Mouse (Mus musculus): Measurements from ENCODE around the gene Taok2. TPM values are rescaled to one million over a fixed set of nuclear protein-coding genes. Genes with fewer than 3 reads are reported as not detected.
A peak's percentile ranks its signal among the peaks of the same experiment; 100 is the strongest.

The Taok2 gene
- polyA plus RNA-seq, 1 experiment, result not detected

- H3K27ac ChIP-seq (ENCODE audit: insufficient read depth, low read depth, low read length), result no peak overlapping the region
- TF ChIP-seq POLR2A (IDR thresholded peaks at IDR 0.05; ENCODE audit: insufficient read depth, low read depth, low read length) (no peak), CTCF (IDR thresholded peaks at IDR 0.05; ENCODE audit: insufficient read depth, low read depth, low read length) (no peak)
- WGBS, result 96% methylated on average over 5 of the region's 5 CpGs
Observed at GRCm38 (mm10) chr7:126887281-126887680, 2.8 kb upstream of the Taok2 start.

GRCm38 (mm10) chr7:126883731-126884181 lies 747 bp downstream of the Taok2 start:
- H3K27ac ChIP-seq (ENCODE audit: insufficient read depth, low read depth, low read length), result peak overlapping the region; percentile 98
- peaks cover 13% of the 10 kb centered on the region for H3K4me1 ChIP-seq (ENCODE audit: control insufficient read depth, insufficient read depth, low read length)
- H3K4me3 ChIP-seq (ENCODE audit: insufficient read depth, low read depth, low read length), result peak overlapping the region; percentile 94
- no peak for TF ChIP-seq POLR2A (IDR thresholded peaks at IDR 0.05; ENCODE audit: insufficient read depth, low read depth, low read length)
- no peak for TF ChIP-seq CTCF (IDR thresholded peaks at IDR 0.05; ENCODE audit: insufficient read depth, low read depth, low read length)
- 0% methylated on average over 15 of the region's 15 CpGs for WGBS

More at GRCm38 (mm10) chr7:126887281-126887680, 2.8 kb upstream of the Taok2 start:
- Histone ChIP-seq H3K4me1 (ENCODE audit: control insufficient read depth, insufficient read depth, low read length) (peaks cover 4% of the 10 kb centered on the region; the same call in 1 of the 2 replicates), H3K4me3 (ENCODE audit: insufficient read depth, low read depth, low read length) (no peak overlapping the region)

- Histone ChIP-seq H3K27ac (ENCODE audit: insufficient read depth, low read depth, low read length) (no peak overlapping the region), H3K4me3 (ENCODE audit: insufficient read depth, low read depth, low read length) (no peak overlapping the region), H3K4me1 (ENCODE audit: control insufficient read depth, insufficient read depth, low read length) (peaks cover 11% of the 10 kb centered on the region)
- TF ChIP-seq CTCF (IDR thresholded peaks at IDR 0.05; ENCODE audit: insufficient read depth, low read depth, low read length) (no peak), POLR2A (IDR thresholded peaks at IDR 0.05; ENCODE audit: insufficient read depth, low read depth, low read length) (no peak)
- 43% methylated on average over 6 of the region's 6 CpGs for WGBS
Observed at GRCm38 (mm10) chr7:126881040-126881439, 3.5 kb downstream of the Taok2 start.

- Histone ChIP-seq H3K4me1 (ENCODE audit: control insufficient read depth, insufficient read depth, low read length) (peaks cover 9% of the 10 kb centered on the region), H3K27ac (ENCODE audit: insufficient read depth, low read depth, low read length) (no peak overlapping the region), H3K4me3 (ENCODE audit: insufficient read depth, low read depth, low read length) (no peak overlapping the region)
- no peak for TF ChIP-seq CTCF (IDR thresholded peaks at IDR 0.05; ENCODE audit: insufficient read depth, low read depth, low read length)
- no peak for TF ChIP-seq POLR2A (IDR thresholded peaks at IDR 0.05; ENCODE audit: insufficient read depth, low read depth, low read length)
- WGBS, result 97% methylated on average over 1 of the region's 1 CpGs
Observed at GRCm38 (mm10) chr7:126877239-126877638, 7.3 kb downstream of the Taok2 start.

GRCm38 (mm10) chr7:126870520-126870891 lies 14.0 kb downstream of the Taok2 start:
- TF ChIP-seq POLR2A (IDR thresholded peaks at IDR 0.05; ENCODE audit: insufficient read depth, low read depth, low read length), result no peak
- TF ChIP-seq CTCF (IDR thresholded peaks at IDR 0.05; ENCODE audit: insufficient read depth, low read depth, low read length), result no peak
- no peak overlapping the region for H3K4me3 ChIP-seq (ENCODE audit: insufficient read depth, low read depth, low read length)
- 96% methylated on average over 2 of the region's 2 CpGs for WGBS
- H3K27ac ChIP-seq (ENCODE audit: insufficient read depth, low read depth, low read length), result no peak overlapping the region
- no peaks in the 10 kb centered on the region for H3K4me1 ChIP-seq (ENCODE audit: control insufficient read depth, insufficient read depth, low read length)

GRCm38 (mm10) chr7:126869780-126870519 lies 14.6 kb downstream of the Taok2 start:
- WGBS, result 92% methylated on average over 23 of the region's 23 CpGs
- TF ChIP-seq POLR2A (IDR thresholded peaks at IDR 0.05; ENCODE audit: insufficient read depth, low read depth, low read length) (no peak), CTCF (IDR thresholded peaks at IDR 0.05; ENCODE audit: insufficient read depth, low read depth, low read length) (no peak)
- Histone ChIP-seq H3K4me1 (ENCODE audit: control insufficient read depth, insufficient read depth, low read length) (no peaks in the 10 kb centered on the region), H3K27ac (ENCODE audit: insufficient read depth, low read depth, low read length) (no peak overlapping the region), H3K4me3 (ENCODE audit: insufficient read depth, low read depth, low read length) (no peak overlapping the region)

- TF ChIP-seq CTCF (IDR thresholded peaks at IDR 0.05; ENCODE audit: insufficient read depth, low read depth, low read length) (no peak), POLR2A (IDR thresholded peaks at IDR 0.05; ENCODE audit: insufficient read depth, low read depth, low read length) (no peak)
- Histone ChIP-seq H3K27ac (ENCODE audit: insufficient read depth, low read depth, low read length) (no peak overlapping the region), H3K4me1 (ENCODE audit: control insufficient read depth, insufficient read depth, low read length) (peaks cover 17% of the 10 kb centered on the region), H3K4me3 (ENCODE audit: insufficient read depth, low read depth, low read length) (no peak overlapping the region)
- WGBS, result 81% methylated on average over 12 of the region's 12 CpGs
Observed at GRCm38 (mm10) chr7:126868003-126868402, 16.5 kb downstream of the Taok2 start.

- no peak overlapping the region for H3K27ac ChIP-seq (ENCODE audit: insufficient read depth, low read depth, low read length)
- WGBS, result 85% methylated on average over 2 of the region's 2 CpGs
- peaks cover 17% of the 10 kb centered on the region for H3K4me1 ChIP-seq (ENCODE audit: control insufficient read depth, insufficient read depth, low read length)
- no peak overlapping the region for H3K4me3 ChIP-seq (ENCODE audit: insufficient read depth, low read depth, low read length)
- TF ChIP-seq POLR2A (IDR thresholded peaks at IDR 0.05; ENCODE audit: insufficient read depth, low read depth, low read length) (no peak), CTCF (IDR thresholded peaks at IDR 0.05; ENCODE audit: insufficient read depth, low read depth, low read length) (no peak)
Observed at GRCm38 (mm10) chr7:126867534-126867933, 17.0 kb downstream of the Taok2 start.

GRCm38 (mm10) chr7:126863791-126864190 lies 20.7 kb downstream of the Taok2 start:
- Histone ChIP-seq H3K4me1 (ENCODE audit: control insufficient read depth, insufficient read depth, low read length) (peaks cover 20% of the 10 kb centered on the region), H3K4me3 (ENCODE audit: insufficient read depth, low read depth, low read length) (peak overlapping the region; percentile 64), H3K27ac (ENCODE audit: insufficient read depth, low read depth, low read length) (0 out of 2 replicates have a peak overlapping the region, but pooled peaks have one; percentile 25)
- 54% methylated on average over 6 of the region's 6 CpGs for WGBS
- TF ChIP-seq CTCF (IDR thresholded peaks at IDR 0.05; ENCODE audit: insufficient read depth, low read depth, low read length) (no peak), POLR2A (IDR thresholded peaks at IDR 0.05; ENCODE audit: insufficient read depth, low read depth, low read length) (no peak)

Data from olfactory bulb, adult 2 months (tissue).